Mouse (Mus musculus): ENCODE data around the gene Foxe1. TPM values are rescaled to one million over a fixed set of nuclear protein-coding genes. Genes with fewer than 3 reads are reported as not detected.
A peak's percentile ranks its signal among the peaks of the same experiment; 100 is the strongest.

Foxe1 gene
- polyA plus RNA-seq, 1 experiment from 2014 or later: not detected

- ATAC-seq (ENCODE audit: low read depth): 0 out of 2 replicates have a peak, but pooled peaks have one; percentile 0
- 41% methylated on average over 5 of the region's 5 CpGs for WGBS
- Histone ChIP-seq H3K4me1 (replicated peaks) (peaks cover 9% of the 10 kb centered on the region), H3K27me3 (no peaks in the 10 kb centered on the region), H3K4me3 (peak overlapping the region; percentile 64), H3K9me3 (no peaks in the 10 kb centered on the region), H3K9ac (peak overlapping the region; percentile 89), H3K4me2 (peak overlapping the region; percentile 62), H3K27ac (replicated peaks) (0 out of 2 replicates have a peak overlapping the region, but pooled peaks have one; percentile 93), H3K36me3 (peaks cover 30% of the 10 kb centered on the region)
Observed at GRCm38 (mm10) chr4:46388556-46388955, 45.1 kb downstream of the Foxe1 start.

GRCm38 (mm10) chr4:46389013-46389611, 45.7 kb downstream of the Foxe1 start, which contains the start of gene Trmo:
TSS of gene Trmo (minus strand) at chr4:46389437.
- under 1% methylated on average over 56 of the region's 56 CpGs for WGBS
- Histone ChIP-seq H3K9me3 (no peaks in the 10 kb centered on the region), H3K4me3 (peak within 1 kb of the TSS; percentile 64), H3K4me2 (peak within 1 kb of the TSS; percentile 62), H3K36me3 (peaks cover 25% of the 10 kb centered on the region), H3K27me3 (no peaks in the 10 kb centered on the region), H3K27ac (replicated peaks) (peak within 1 kb of the TSS; percentile 93), H3K9ac (peak within 1 kb of the TSS; percentile 89), H3K4me1 (replicated peaks) (peaks cover 9% of the 10 kb centered on the region)
- peak; percentile 98 for ATAC-seq (ENCODE audit: low read depth)

- H3K27ac ChIP-seq (replicated peaks): peak overlapping the region; percentile 93
- 2% methylated on average over 24 of the region's 24 CpGs for WGBS
- peak overlapping the region; percentile 62 for H3K4me2 ChIP-seq
- peaks cover 9% of the 10 kb centered on the region for H3K4me1 ChIP-seq (replicated peaks)
- H3K27me3 ChIP-seq: no peaks in the 10 kb centered on the region
- 0 out of 2 replicates have a peak, but pooled peaks have one; percentile 30 for ATAC-seq (ENCODE audit: low read depth)
- no peaks in the 10 kb centered on the region for H3K9me3 ChIP-seq
- peak overlapping the region; percentile 89 for H3K9ac ChIP-seq
- H3K36me3 ChIP-seq: peaks cover 18% of the 10 kb centered on the region
- H3K4me3 ChIP-seq: peak overlapping the region; percentile 64
Observed at GRCm38 (mm10) chr4:46389612-46390341, 46.4 kb downstream of the Foxe1 start.

- H3K4me3 ChIP-seq: peak overlapping the region; percentile 64; the same call in 1 of the 2 replicates
- peaks cover 11% of the 10 kb centered on the region for H3K36me3 ChIP-seq
- H3K27ac ChIP-seq (replicated peaks): no peak overlapping the region
Observed at GRCm38 (mm10) chr4:46390390-46390970, 47.1 kb downstream of the Foxe1 start.

GRCm38 (mm10) chr4:46394388-46394787, 51.0 kb downstream of the Foxe1 start:
- no peak overlapping the region for H3K27ac ChIP-seq (replicated peaks)
- no peak overlapping the region for H3K4me2 ChIP-seq
- H3K9me3 ChIP-seq: no peaks in the 10 kb centered on the region
- 80% methylated on average over 2 of the region's 2 CpGs for WGBS
- H3K36me3 ChIP-seq: no peaks in the 10 kb centered on the region
- ATAC-seq (ENCODE audit: low read depth): no peak
- H3K27me3 ChIP-seq: peaks cover 8% of the 10 kb centered on the region
- H3K4me1 ChIP-seq (replicated peaks): peaks cover 5% of the 10 kb centered on the region; the same call in 1 of the 2 replicates
- no peak overlapping the region for H3K4me3 ChIP-seq
- H3K9ac ChIP-seq: no peak overlapping the region

More at GRCm38 (mm10) chr4:46390390-46390970, 47.1 kb downstream of the Foxe1 start:
- H3K27me3 ChIP-seq: no peaks in the 10 kb centered on the region
- peak overlapping the region; percentile 62 for H3K4me2 ChIP-seq
- peak overlapping the region; percentile 89 for H3K9ac ChIP-seq
- ATAC-seq (ENCODE audit: low read depth): no peak
- no peaks in the 10 kb centered on the region for H3K9me3 ChIP-seq
- H3K4me1 ChIP-seq (replicated peaks): peaks cover 9% of the 10 kb centered on the region
- WGBS: 21% methylated on average over 9 of the region's 9 CpGs

GRCm38 (mm10) chr4:46395736-46396135, 52.3 kb downstream of the Foxe1 start:
- H3K27me3 ChIP-seq: peaks cover 8% of the 10 kb centered on the region
- no peak overlapping the region for H3K9ac ChIP-seq
- no peak overlapping the region for H3K4me3 ChIP-seq
- H3K27ac ChIP-seq (replicated peaks): no peak overlapping the region
- WGBS: 35% methylated on average over 5 of the region's 5 CpGs
- no peak overlapping the region for H3K4me2 ChIP-seq
- no peaks in the 10 kb centered on the region for H3K9me3 ChIP-seq
- no peaks in the 10 kb centered on the region for H3K36me3 ChIP-seq
- no peak for ATAC-seq (ENCODE audit: low read depth)
- no peaks in the 10 kb centered on the region for H3K4me1 ChIP-seq (replicated peaks)

Other genes starting within 250 kb of the Foxe1 start
- 84.1 and 98.4 TPM in 2 replicates for gene Ncbp1, start 205.0 kb upstream of the Foxe1 start, polyA plus RNA-seq (2015; fragmentation: Nextera tagmentation; extraction: Ambion mirVana)
- 35.2 and 36.5 TPM in 2 replicates for gene Tstd2, start 204.9 kb upstream of the Foxe1 start, polyA plus RNA-seq (2015; fragmentation: Nextera tagmentation; extraction: Ambion mirVana)
- 32.0 and 32.8 TPM in 2 replicates for gene Xpa, start 147.3 kb upstream of the Foxe1 start, polyA plus RNA-seq (2015; fragmentation: Nextera tagmentation; extraction: Ambion mirVana)
- gene Trmo, start 45.8 kb downstream of the Foxe1 start, polyA plus RNA-seq (2015; fragmentation: Nextera tagmentation; extraction: Ambion mirVana): 8.2 and 11.0 TPM in 2 replicates
- 0.37 and 0.60 TPM in 2 replicates for gene Hemgn, start 69.9 kb downstream of the Foxe1 start, polyA plus RNA-seq (2015; fragmentation: Nextera tagmentation; extraction: Ambion mirVana)
- 89.8 and 95.5 TPM in 2 replicates for gene Anp32b, start 107.3 kb downstream of the Foxe1 start, polyA plus RNA-seq (2015; fragmentation: Nextera tagmentation; extraction: Ambion mirVana)
- 70.4 and 72.2 TPM in 2 replicates for gene Nans, start 145.6 kb downstream of the Foxe1 start, polyA plus RNA-seq (2015; fragmentation: Nextera tagmentation; extraction: Ambion mirVana)
- 0.95 and 2.1 TPM in 2 replicates for gene Trim14, start 192.5 kb downstream of the Foxe1 start, polyA plus RNA-seq (2015; fragmentation: Nextera tagmentation; extraction: Ambion mirVana)

Data from neural tube, embryonic 13.5 days (tissue).